Mouse (Mus musculus) embryonic fibroblast, embryonic 13.5 days (primary cell): ENCODE measurements around the gene Lipc.

Experiments used
- CTCF ChIP-seq: IDR thresholded peaks from 2 replicates; pipeline ENCODE4 v1.5.1; 2011; ENCODE audit warnings: mild to moderate bottlenecking, control low read depth, low read length, moderate library complexity, borderline replicate concordance; ENCODE audit not compliant: insufficient read depth
- POLR2A ChIP-seq: IDR thresholded peaks from 2 replicates; pipeline ENCODE4 v1.6.1; 2011; ENCODE audit warnings: low read depth, mild to moderate bottlenecking, control low read depth, low read length, moderate library complexity

DNA sequence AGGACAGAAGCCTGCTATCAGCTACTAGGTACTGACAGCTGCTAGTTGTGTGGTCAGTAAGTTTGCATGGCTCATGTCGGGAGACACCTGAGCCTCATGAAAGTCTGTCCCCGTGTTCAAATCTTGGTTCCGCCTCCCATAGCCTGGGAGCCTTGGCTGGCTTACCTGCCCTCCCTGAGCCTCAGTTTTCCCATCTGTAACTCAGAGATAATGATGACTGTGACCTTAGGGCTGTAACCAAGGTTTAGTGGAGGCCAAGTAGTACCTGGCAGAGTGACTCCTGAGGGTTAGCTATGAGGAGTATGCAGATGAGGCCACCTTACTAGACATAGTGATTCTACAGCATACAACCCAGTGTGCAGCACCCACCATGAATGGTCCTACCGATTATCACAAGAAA is 81.7 kb downstream of the Lipc start:
- no peak for TF ChIP-seq CTCF
- no peak for TF ChIP-seq POLR2A
